Mouse (Mus musculus) ovary, postnatal 14 days (tissue): ENCODE data around the gene Tnr.

Experiments used
- DNase-seq: peaks from one replicate; pipeline ENCODE4 v3.0.0; 2022; ENCODE audit warnings: low spot score

Gene Tnr

DNA sequence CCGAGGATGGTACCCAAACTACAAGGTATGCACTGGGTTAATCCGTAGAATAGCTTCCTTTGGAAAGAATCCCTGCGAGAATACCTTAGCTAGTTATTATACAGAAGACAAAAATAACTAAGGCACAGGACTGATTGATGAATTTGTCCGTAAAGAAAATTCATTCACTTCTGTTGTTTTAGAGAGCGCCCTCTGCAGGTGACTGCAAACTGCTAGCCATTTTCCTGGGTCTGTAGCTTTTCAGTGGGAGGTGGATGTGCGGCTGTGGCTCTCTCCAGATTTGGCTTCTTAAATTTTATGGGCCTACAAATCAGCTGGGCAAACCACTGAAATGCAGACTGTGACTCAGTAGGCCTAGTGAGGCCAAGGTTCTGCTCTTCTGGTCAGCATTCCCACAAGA is 42.5 kb downstream of the Tnr start:
- DNase-seq, result no peak

DNA sequence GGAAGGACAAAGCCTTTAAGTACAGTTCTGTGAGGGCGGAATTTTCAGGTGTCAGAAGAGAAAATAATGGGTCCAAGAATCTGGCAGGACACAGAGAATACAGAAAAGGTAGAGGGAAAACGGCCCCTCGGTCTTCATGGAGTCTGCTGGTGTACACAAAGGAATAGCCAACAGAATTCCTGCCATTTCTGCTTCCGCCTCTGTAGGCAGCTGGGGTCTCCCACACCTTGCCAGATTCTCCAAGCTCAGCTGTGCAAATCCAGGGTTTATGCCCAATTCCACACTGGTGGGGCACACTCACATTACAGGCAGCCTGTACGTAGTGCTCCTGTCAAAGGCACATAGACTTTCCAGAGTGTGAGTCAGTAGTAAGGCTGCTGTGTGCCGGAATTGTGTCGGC is 43.6 kb downstream of the Tnr start:
- no peak for DNase-seq

DNA sequence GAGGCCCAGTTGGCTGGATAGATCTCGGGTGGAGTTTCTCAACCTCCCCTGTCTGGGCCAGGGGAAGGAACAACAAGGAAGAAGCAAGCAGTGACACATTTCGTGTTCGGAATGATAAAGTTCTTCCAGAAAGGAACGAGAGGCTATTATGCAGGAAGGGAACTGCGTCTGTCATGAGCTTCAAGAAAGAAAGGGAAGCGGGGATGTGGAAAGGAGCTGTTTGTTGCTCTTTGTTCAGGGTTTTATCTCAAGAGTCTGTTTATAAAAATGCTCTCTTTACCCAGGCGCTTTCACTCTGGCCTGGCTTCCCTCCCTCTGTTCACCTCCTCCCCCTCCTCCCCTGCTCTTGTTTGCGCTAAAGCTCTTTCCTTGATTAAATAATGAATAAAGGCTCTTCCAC is 46.7 kb downstream of the Tnr start:
- no peak for DNase-seq

DNA sequence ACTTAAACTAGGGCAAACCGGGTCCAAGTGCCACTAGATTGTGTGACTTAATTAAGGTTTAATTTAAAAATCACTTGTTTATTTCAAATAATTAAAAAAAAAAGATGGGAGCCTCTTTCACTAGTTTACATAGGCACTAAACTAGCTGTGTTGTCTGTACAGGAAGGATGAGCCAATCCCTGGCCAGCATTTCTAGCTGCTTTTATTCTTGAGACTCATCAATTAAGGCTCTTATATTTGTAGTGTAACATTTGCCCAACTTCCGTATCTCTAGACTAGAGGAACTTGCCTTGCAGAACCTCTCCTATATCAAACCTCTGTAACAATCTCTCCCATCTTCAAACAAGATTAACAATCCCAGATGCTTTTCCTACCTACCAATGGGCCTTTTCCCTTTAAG is 47.3 kb downstream of the Tnr start:
- no peak for DNase-seq

DNA sequence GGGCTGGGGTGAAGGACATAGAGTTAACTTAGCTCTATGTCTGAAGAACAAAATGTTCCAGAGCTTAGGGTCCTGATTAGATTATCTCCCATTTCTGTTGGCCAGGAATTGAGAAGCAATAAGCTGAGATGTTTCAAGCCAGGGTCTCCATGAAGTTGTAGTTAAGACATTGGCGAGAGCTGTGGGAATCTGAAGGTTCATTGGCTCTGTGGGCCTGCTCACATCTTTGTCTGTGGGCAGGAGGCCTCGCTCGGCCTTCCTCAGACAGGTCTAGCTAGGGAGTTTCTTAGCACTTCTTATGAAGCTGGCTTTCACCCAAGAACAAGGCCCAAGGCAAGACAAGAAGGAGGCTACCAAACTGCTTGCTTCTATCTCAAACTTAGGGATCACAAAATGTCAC is 48.4 kb downstream of the Tnr start:
- DNase-seq, result no peak

DNA sequence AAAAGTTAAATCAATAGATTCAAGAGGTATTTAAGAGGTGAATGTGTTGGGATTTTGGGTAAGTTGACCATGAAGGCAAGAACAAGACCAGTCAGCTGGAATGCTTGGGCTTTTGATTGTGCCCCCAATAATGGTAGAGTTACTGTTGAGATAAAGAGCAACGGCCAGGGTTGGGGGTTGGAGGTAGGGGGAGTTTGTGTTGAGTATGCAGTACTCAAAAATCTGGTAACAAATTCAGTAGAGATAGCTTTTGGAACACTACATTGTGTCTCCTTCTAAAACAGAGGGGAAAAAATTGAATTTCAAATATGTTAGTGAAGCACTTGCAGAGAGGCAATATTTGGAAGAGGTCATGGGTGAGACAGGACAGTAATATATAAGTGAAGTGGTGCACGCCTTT is 49.5 kb downstream of the Tnr start:
- DNase-seq, result no peak

DNA sequence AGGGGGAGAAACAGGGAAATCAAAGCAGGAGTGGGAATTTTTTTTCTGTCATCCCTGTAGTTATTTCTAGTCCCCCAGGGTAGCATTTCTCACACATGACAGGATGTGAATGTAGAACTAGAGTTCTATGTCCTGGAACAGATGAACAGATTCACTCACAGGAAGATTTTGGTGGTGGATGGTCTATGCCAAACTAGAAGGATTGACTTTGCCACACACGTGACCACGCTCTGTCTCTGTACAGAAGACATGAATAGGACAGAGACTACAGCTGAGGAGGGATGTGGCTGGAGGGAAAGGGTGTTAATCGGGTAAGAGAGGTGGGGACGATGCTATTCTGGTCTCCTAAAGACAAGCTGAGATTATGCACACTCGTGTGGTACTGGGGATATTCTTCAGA is 51.1 kb downstream of the Tnr start:
- DNase-seq, result no peak

DNA sequence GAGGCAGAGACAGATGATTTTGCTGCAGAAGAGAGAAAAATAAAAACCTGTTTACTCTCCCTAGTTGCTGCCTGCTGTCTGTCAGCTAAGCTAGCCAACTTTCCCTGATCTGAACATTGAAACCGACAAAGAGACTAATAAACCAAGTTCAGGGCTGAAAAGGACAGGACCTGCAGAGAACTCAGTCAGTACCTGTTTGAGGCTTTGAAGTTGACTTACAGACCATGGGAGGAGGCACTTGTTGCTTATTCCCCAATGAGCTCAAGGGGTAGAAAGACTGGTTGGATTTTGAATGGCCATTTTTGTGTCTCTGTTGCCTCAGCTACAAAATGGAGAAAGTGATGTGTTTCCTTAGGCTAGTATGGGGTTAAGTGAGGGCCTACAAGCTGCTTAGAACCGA is 52.7 kb downstream of the Tnr start:
- no peak for DNase-seq

DNA sequence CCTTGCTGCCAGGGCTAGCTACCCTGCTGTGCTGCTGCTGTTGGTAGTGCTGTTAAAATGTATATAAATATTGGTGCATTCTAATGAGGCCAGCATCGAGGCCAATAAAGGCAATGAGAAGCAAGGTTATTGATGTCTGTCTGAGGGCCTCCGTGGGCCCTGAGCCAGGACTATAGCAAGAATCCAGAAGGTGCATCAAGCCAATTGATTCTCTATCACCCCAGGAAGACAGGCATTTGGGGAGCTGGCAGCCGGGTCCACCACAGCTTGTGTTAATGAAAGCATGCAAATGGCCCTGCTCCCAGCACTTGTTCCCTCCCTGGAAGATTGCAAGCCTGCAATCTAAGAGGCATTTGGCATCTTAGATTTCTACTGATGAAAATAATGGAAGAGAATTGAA is 54.8 kb downstream of the Tnr start:
- DNase-seq, result no peak

DNA sequence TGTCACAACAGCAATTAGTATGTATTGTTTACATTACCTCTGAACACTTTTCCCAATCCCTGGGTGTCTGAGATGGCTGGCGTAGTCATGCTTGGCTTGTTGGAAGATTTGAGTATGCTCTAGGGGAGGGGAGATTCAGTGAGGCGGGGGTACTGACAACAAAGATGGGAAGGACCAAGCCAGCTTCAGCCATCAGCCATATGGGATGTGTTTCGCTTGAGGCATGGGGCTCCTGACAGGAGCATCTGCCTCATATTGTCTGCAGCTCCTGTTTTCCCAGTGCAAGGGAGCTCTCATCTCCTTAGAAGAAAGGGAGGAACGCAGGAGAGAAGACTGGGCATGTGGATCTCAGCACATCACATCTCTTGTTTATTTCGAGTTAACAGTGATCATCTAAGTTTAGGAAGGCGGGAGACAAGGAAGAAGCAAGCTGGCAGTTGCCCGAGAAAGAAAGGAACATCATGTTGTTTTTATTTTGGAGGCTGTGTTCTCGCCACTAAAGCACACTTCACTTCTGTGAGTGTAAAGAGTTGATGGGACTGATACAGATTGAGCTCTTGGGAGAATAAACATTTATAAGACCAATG is 56.9 kb downstream of the Tnr start:
- DNase-seq, result no peak

DNA sequence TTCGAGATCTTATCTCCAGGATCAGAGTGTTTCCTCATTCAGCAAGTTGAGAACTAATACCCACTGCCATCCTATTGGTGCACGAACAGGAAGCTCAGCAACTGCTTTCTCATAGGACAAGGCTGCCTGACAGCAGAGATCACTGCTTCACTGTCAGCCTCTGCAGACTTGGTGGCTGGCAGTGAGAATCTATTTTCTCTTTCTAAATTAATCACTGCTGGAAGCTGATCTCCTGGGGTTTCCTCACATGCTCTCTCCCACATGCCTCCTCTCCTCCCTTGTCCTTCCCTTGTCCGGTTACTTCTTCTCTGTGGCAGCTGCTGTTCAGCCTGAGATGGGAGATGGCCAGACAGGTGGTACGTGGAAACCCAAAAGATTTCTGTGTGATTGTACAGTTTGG is 60.3 kb downstream of the Tnr start:
- DNase-seq, result no peak

DNA sequence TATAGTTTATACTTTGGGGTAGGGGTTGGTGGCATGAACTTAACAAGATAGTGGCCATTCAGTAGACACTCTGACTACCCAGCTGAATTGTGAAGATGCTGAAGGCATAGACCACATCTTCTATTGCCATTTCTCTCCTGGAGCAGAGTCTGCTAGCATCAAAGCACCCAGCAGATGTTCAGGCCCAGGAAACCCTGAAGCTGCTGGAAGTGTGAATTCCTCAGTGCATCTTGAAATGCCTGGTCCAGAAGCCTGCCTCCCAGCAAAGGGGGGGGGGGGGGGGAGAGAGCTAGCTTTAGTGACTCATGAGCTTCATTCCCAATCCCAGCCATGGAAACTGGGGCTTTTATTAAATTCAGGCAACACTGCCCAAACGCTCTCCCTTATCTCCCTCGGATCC is 65.2 kb downstream of the Tnr start:
- DNase-seq, result no peak

DNA sequence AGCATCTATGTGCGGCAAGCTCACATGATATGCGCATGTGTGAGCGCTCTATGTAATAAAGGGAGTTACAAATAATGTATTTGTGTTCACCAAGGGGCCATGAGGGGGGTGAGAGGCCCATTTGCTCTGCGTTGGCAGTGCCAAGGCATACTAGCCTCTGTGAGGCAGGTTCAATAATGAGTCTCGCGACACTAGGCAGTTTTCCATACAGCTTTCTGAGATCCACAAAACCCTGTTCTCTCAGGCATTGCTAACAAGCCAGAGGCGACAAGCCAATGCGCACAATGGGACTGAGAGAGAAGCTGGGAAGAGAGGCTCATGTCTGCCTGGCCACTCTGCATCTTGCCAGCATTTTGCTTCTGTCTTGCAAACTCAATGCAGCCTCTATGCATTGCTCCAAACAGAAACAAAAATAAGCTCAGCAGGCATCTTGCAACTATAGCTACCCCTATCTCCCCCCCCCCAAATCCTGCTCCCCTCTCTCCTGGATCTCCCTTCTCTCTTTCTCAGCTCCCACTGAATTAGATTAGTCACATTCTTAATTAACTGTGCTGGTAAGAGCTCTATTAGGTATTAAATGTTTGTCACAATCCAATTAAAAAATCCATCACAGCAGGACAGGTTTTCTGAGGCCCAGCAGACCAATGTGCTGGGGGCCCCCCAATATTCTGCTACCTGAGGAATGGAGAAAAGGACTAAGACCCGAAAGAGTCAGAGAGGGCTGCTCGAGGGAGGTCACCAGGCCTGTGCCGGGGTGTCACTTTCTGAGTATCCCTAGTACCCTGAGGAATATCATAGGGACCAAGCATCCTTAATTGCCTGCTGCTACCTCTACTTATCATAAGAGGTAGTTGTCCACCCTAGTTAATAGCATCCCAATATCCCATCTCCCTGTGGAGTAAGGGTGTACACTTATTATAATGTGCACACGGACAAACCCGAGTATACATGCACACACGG is 70.8 kb downstream of the Tnr start:
- no peak for DNase-seq

DNA sequence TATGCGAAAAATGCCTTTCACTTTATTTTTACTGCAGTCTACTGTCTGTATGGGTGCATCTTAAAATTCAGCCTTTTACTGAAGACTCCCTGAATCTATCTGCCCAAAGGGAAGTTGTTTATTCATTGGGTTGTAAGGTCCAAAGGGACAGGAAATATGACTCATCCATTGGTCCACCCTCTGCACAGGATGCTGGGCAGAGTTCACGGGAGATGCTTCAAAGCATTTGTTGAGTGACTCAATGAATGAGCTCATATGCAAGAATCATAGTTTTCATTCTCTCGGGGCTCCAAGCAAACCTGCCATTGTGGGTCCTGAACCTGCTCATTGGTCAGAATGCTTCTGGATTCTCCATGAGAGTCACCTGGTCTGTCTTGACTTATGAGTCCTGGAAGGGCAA is 72.2 kb downstream of the Tnr start:
- no peak for DNase-seq

DNA sequence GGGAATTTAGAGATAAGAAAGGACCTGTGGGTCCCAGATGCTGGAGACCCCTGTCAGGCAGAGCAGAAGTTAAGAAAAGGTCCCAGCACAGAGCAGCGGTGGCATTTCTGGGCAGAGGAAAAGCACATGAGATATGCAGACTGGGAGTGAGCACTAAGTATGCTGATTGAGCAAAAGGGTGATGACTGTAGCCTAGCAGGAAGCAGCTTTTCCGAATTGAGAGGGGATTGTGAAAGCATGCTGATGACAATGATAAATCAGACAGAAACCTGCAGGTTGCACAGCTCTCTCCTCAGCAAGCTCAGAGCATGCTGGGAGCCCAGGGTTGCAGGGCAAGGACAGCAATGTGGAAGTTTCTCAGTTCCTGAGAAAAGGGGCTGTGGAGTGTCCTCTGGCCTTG is 73.1 kb downstream of the Tnr start:
- DNase-seq, result no peak

DNA sequence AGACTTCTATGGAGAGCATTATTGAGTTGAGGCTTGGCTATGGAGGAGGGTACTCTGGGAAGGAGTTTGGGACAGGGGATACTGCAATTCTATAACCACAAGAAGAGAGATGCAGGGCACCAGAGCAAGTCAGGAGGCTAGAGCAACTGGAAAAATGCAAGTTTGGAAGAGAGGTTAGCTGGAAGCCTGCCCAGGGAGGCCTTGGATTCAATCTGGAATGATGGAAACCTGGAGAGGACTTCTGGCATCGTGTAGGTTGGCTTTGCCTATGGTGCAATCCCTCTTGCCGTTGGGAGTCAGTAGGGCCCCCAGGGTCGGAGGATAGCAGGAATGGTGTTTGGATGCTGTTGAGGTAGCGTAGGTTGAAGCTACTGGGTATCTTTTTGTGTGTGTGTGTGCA is 90.0 kb downstream of the Tnr start:
- no peak for DNase-seq

DNA sequence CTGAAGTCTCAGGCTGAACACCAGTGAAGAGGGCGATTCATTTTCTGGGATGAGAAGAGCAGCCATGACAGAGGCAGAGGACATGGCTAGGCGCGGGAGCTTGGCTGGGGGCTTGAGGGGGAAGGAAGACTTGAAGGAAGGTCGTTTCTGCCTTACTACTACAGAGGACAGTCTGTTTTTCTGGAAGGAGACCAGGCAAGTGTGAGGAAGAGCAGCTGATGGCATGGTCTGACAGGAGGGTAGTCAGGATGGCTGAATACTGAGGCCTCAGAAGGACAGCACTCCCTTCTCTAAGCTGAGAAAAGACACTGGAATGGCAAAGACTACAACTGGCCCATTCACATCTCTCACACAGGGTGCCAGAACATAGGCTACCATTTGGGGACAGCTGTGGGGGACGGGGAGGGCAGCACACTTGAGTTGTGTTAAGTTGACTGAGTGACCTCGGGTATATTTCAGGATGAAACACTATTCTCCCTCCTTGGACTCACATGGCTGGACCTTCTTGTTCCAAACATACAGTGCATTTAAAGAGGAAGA is 90.6 kb downstream of the Tnr start:
- DNase-seq, result no peak

DNA sequence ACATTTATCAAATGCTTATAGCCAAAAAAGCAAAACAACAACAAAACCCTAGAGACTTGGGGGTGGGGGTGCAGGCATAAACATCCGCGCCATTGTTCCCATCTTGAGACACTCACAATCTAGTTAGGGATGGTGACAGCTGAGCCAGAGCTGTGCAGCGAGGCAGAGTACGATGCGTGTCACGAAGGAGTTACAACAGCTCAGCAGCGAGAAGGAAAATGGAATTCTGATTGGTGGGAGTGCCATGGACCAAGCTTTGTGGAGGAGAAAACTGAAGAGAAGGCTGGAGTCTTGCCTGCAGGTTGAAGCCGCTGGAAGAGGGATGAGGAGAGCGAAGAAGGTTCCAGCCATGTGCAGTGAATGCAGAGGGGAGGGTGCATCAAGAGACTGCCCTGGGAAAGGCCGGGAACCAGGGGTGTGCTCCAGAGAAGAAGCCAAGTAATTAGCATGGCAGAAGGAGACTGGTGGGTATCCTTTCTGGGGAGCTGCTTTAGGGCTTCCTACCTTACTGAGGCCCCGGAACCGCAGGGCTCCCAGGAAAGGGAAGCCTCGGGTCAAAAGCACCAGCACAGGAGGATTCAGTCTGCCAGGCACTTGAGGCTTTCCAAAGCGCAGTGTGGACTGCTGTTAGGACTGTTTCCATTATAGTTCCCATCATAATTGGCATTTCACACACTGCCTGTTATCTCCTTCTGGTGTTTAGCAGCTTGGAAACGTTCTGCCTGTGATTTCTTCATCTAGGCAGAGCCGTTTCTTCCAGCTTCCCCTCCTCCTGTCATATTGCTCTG is 91.3 kb downstream of the Tnr start:
- no peak for DNase-seq

DNA sequence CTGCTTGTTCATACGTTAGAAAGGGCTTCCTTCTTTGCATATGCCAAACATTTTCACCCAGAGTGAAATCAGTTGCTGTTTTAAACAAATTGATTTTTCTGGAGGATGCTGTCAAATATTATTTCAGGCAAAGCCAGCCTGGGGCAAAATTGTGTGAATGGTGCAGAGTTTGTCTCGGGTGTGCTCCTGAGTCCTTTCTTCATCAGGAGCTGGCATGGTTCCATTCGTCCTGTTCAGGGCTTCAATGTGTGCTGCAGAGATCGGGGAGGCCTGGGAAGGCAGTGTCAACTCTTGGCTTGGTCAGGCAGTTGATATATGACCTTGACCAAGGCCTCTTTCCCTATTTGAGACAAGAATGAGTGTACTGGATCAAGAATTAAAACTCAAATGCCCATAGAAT is 92.1 kb downstream of the Tnr start:
- DNase-seq, result no peak

DNA sequence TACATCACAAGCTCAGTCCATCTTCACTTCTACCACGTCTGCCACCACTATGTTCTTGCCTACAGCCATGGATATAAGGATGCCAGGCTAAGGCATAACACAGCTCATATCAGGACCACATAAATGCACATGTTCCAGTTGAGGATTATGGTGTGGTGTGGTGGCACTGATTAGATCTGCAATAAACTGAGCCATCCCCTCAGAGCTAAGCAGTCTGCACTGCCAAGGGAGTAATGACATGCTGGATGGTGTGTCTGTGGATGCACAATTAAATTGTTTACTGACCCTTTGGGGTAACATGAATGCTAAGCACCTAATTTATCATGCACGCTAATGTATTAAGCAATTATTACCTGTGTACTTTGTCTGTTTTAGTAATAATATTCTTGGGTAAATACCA is 95.6 kb downstream of the Tnr start:
- DNase-seq, result no peak

DNA sequence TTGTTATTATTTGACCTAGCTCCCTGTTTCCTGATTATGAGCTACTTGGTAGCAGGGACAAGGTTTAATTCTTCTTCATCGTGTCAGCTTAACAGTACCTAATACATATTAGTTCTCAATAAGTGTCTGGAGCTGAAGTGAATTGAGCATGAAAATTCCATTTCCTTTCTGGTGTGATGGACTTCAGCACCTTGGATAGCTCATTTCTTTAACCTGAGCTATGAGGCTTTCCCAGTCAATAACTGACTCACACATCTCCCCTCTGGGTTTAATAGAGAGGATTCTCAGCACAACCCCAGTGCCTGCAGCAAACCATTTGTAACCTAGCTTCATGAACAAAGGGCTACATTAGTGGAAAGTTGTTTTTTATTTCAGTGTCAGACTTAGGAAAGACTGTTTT is 97.8 kb downstream of the Tnr start:
- DNase-seq, result no peak

DNA sequence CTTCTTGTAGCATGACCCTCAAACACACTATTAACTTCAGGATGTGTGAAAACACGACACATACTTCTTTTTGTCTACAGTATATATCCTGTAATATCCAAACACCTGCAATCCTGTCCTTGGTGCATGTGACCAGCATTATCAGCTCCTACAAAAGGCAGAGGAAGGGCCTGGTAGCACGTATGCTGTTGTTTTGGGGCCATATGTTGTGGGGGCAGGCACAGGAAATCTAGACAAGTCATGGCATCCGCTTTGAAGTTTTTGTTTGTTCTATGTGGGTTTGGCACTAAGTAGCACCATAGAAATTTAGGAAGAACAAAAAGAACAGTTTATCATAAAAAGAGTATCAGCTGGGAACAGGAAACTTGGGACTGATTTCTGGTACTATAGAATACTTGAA is 105.5 kb downstream of the Tnr start:
- DNase-seq, result no peak
